Mouse (Mus musculus) embryonic facial prominence, embryonic 11.5 days (tissue): ENCODE results near the gene Syne2. TPM values are rescaled to one million over a fixed set of nuclear protein-coding genes. Genes with fewer than 3 reads are reported as not detected.
A peak's percentile ranks its signal among the peaks of the same experiment; 100 is the strongest.

ENCODE experiments used
- ATAC-seq: fragments of 200-750 bp; cut with Nextera tagmentation; replicated peaks from 2 replicates; pipeline ENCODE4 v1.8.0; 2017; ENCODE audit warnings: low read depth; ENCODE audit not compliant: insufficient number of reproducible peaks, low FRiP score, low TSS enrichment
- DNase-seq: peaks from one replicate; pipeline ENCODE4 v3.0.0-alpha.2; 2015; ENCODE audit warnings: low spot score
- H3K27ac ChIP-seq: fragments of 300-500 bp; sonication (generic); replicated peaks from 2 replicates; pipeline ENCODE4 v1.5.1; 2014; ENCODE audit warnings: mild to moderate bottlenecking, low read depth, low read length, control low read depth
- H3K27me3 ChIP-seq: fragments of 300-500 bp; sonication (generic); 2 replicates; pipeline ENCODE4 v1.6.1; 2014; ENCODE audit warnings: mild to moderate bottlenecking, low read length, moderate library complexity, mixed read lengths; ENCODE audit not compliant: control insufficient read depth, insufficient read depth
- H3K36me3 ChIP-seq: fragments of 300-500 bp; sonication (generic); replicated peaks from 2 replicates; pipeline ENCODE4 v1.6.1; 2014; ENCODE audit warnings: low read depth, mild to moderate bottlenecking, low read length, moderate library complexity, mixed read lengths; ENCODE audit not compliant: control insufficient read depth, insufficient read depth
- H3K4me1 ChIP-seq: fragments of 300-500 bp; sonication (generic); 2 replicates; pipeline ENCODE4 v1.6.1; 2014; ENCODE audit warnings: low read length, mixed read lengths; ENCODE audit not compliant: control insufficient read depth, insufficient read depth
- H3K4me2 ChIP-seq: fragments of 300-500 bp; sonication (generic); 2 replicates; pipeline ENCODE4 v1.6.1; 2014; ENCODE audit warnings: low read depth, mild to moderate bottlenecking, control low read depth, low read length, moderate library complexity
- H3K4me3 ChIP-seq: fragments of 300-500 bp; sonication (generic); 2 replicates; pipeline ENCODE4 v1.5.1; 2014; ENCODE audit warnings: low read depth, low read length, control low read depth
- H3K9ac ChIP-seq: fragments of 300-500 bp; sonication (generic); replicated peaks from 2 replicates; pipeline ENCODE4 v1.6.1; 2014; ENCODE audit warnings: mild to moderate bottlenecking, control low read depth, low read length
- H3K9me3 ChIP-seq: fragments of 300-500 bp; sonication (generic); replicated peaks from 2 replicates; pipeline ENCODE4 v1.6.1; 2016; ENCODE audit warnings: mild to moderate bottlenecking, low read length, inconsistent platforms, mixed read lengths; ENCODE audit not compliant: control insufficient read depth
- WGBS: fragments of 180-500 bp; shearing (Covaris S2); extraction: QIAGEN DNeasy Blood & Tissue Kit; methylation state at CpG from one replicate; pipeline ENCODE4 v1.1.7; 2014; 5-methylcytosine and 5-hydroxymethylcytosine counted together
- polyA plus RNA-seq: library from polyadenylated mRNA; unstranded; fragments of >200 nt; fragmentation: Nextera tagmentation; extraction: Ambion mirVana; gene quantifications from 2 replicates; pipeline ENCODE4 v1.2.1, GENCODE M21; 2014

The Syne2 gene
- polyA plus RNA-seq, 1 experiment from 2014 or later: 73.0 TPM

GRCm38 (mm10) chr12:75819481-75819880, 1.5 kb downstream of the Syne2 start:
- no peaks in the 10 kb centered on the region for H3K9me3 ChIP-seq
- H3K4me3 ChIP-seq: peak overlapping the region; percentile 94
- no peak for DNase-seq
- ATAC-seq: no peak
- no peaks in the 10 kb centered on the region; the same call in 1 of the 2 replicates for H3K4me1 ChIP-seq
- peak overlapping the region; percentile 94 for H3K9ac ChIP-seq
- no peaks in the 10 kb centered on the region for H3K36me3 ChIP-seq
- no peaks in the 10 kb centered on the region for H3K27me3 ChIP-seq
- H3K27ac ChIP-seq: no peak overlapping the region
- 18% methylated on average over 11 of the region's 11 CpGs for WGBS
- H3K4me2 ChIP-seq: peak overlapping the region; percentile 85

DNA sequence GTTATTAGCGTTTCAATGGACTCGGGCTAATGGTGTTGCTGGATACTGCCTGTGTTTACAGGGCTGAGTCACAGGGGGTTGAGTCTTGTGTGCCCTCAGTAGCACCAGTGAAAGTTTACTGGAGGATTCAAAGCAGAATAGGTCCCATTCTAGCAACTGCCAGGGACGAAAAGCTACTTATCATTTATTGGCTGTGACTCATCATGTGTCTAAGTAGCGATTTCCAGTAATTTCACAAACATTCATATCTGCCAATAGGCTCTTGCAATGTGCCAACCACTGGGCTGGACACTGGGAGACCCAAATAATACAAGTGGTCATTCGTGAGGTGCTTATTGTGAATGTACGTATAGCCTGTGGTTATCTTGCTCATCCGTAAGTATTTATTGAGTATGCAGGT, 2.3 kb downstream of the Syne2 start:
- DNase-seq (no peak), ATAC-seq (no peak)
- H3K4me1 ChIP-seq: no peaks in the 10 kb centered on the region; the same call in 1 of the 2 replicates
- WGBS: 82% methylated on average over 7 of the region's 7 CpGs
- H3K9ac ChIP-seq: no peak overlapping the region
- no peak overlapping the region for H3K4me2 ChIP-seq
- H3K4me3 ChIP-seq: no peak overlapping the region
- no peaks in the 10 kb centered on the region for H3K9me3 ChIP-seq
- no peaks in the 10 kb centered on the region for H3K36me3 ChIP-seq
- no peaks in the 10 kb centered on the region for H3K27me3 ChIP-seq
- H3K27ac ChIP-seq: no peak overlapping the region

- Histone ChIP-seq H3K27ac (no peak overlapping the region), H3K27me3 (no peaks in the 10 kb centered on the region), H3K4me1 (no peaks in the 10 kb centered on the region; the same call in none of the 2 replicates), H3K9ac (no peak overlapping the region), H3K36me3 (no peaks in the 10 kb centered on the region), H3K9me3 (no peaks in the 10 kb centered on the region), H3K4me3 (no peak overlapping the region), H3K4me2 (no peak overlapping the region)
- DNase-seq (peak; percentile 65), ATAC-seq (no peak)
- 31% methylated on average over 6 of the region's 6 CpGs for WGBS
These were observed 4.2 kb downstream of the Syne2 start for GRCm38 (mm10) chr12:75822122-75822521.

DNA sequence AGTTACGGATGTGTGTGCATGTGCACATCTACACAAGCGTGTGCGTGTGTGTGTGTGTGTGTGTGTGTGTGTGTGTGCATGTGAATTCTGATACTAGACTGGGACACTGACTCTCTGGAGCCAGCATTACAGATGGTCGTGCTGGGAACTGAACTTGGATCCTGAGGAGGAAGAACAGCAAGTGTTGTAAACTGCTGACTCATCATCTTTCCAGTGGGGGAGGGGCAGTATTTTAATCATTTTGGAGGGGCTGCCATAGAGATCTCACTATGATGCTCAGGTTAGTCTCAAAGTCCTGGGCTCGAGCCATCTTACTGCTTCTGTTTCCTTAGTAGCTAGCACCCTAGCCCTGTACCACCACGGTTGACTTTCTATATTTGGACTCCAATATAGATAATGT, 5.5 kb downstream of the Syne2 start:
- ATAC-seq: no peak

DNA sequence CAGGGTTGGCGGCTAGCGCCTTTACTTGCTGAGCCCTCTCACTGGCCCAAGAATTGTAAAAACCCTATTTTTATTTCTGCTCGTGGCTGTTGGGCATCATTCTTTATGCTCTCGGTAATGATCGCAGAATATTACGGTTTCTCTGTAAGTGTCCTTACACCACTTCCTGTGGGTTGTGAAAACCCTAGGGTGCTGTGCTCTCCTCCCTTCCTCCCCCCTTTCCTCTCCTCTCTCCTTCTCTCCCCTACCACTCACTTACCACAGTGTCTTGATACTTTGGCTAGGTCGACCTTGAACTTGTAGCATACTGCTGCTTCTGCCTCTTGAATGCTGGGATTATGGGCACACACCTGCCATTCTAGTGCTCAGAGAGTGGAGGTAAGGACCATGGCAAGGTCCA, 7.5 kb downstream of the Syne2 start:
- Histone ChIP-seq H3K4me2 (no peak overlapping the region), H3K9me3 (no peaks in the 10 kb centered on the region), H3K27me3 (no peaks in the 10 kb centered on the region), H3K4me3 (no peak overlapping the region), H3K4me1 (no peaks in the 10 kb centered on the region; the same call in none of the 2 replicates), H3K36me3 (no peaks in the 10 kb centered on the region), H3K9ac (no peak overlapping the region), H3K27ac (no peak overlapping the region)
- DNase-seq (no peak), ATAC-seq (no peak)
- WGBS: 91% methylated on average over 7 of the region's 7 CpGs

More for the DNA sequence above, 5.5 kb downstream of the Syne2 start:
- H3K36me3 ChIP-seq: no peaks in the 10 kb centered on the region
- H3K9ac ChIP-seq: no peak overlapping the region
- H3K27ac ChIP-seq: no peak overlapping the region
- no peaks in the 10 kb centered on the region for H3K9me3 ChIP-seq
- H3K4me3 ChIP-seq: no peak overlapping the region
- H3K4me1 ChIP-seq: no peaks in the 10 kb centered on the region; the same call in none of the 2 replicates
- 91% methylated on average over 6 of the region's 6 CpGs for WGBS
- H3K4me2 ChIP-seq: no peak overlapping the region
- no peaks in the 10 kb centered on the region for H3K27me3 ChIP-seq
- no peak for DNase-seq

DNA sequence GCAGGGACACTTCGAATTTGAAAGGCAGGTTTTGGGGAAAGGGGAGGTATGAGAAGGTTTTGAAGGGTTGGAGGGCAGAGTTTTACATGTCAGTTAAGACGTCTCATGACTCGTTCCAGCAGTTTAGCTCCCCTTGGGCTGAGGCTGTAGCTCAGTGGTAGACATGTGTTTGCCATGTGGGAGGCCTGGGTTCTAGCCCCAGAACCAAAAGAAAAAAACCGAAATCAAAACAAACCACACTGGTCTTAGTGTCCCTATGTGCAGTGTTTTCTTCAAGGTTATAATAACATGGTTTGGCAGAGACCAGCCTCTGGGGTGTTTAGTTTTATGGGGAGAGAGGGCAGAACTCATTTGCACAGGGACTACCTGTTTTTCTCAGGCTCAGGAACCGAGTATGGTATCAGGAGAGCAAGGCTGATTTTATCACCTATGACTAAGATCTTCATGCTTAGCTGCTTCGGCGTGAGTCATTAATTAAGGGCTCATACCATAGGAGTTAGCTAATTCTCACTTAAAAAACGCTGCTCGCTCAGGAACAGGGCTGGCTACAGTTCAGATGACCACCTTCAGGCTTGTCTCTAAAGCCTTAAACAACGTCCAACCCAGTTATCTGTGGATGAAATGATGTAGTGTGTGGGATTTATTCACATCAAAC, 8.9 kb downstream of the Syne2 start:
- no peaks in the 10 kb centered on the region for H3K36me3 ChIP-seq
- H3K27ac ChIP-seq: no peak overlapping the region
- no peaks in the 10 kb centered on the region; the same call in none of the 2 replicates for H3K4me1 ChIP-seq
- 39% methylated on average over 10 of the region's 10 CpGs for WGBS
- ATAC-seq (peak; percentile 55; the same call in 1 of the 2 replicates), DNase-seq (peak; percentile 61)
- no peaks in the 10 kb centered on the region for H3K27me3 ChIP-seq
- H3K9me3 ChIP-seq: no peaks in the 10 kb centered on the region
- H3K4me3 ChIP-seq: no peak overlapping the region
- H3K4me2 ChIP-seq: no peak overlapping the region
- H3K9ac ChIP-seq: no peak overlapping the region

DNA sequence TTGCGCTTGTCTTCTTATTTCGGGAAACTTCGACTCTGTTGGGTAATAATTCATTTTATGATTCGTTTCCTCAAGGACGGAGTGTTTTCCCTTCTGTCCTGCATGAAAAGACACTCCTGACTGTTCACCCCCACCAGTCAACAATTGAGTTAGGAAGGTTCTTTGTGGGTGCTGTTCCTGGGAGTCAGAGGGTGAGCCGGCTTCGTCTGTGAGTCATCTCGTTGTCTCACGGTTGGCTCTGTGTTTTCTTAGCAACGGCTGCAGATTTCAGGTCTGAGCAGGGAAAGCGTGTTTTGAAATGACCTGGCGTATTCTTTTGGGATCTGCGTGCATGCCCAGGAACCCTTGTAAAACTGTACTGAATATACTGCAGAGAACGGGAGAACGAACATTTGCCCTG, 9.8 kb downstream of the Syne2 start:
- no peaks in the 10 kb centered on the region for H3K9me3 ChIP-seq
- DNase-seq (no peak), ATAC-seq (no peak)
- H3K27me3 ChIP-seq: no peaks in the 10 kb centered on the region
- H3K4me3 ChIP-seq: no peak overlapping the region
- H3K4me2 ChIP-seq: no peak overlapping the region
- H3K4me1 ChIP-seq: no peaks in the 10 kb centered on the region; the same call in 1 of the 2 replicates
- 81% methylated on average over 15 of the region's 15 CpGs for WGBS
- H3K27ac ChIP-seq: no peak overlapping the region
- H3K36me3 ChIP-seq: no peaks in the 10 kb centered on the region
- H3K9ac ChIP-seq: no peak overlapping the region

- Histone ChIP-seq H3K4me1 (peaks cover 3% of the 10 kb centered on the region; the same call in 1 of the 2 replicates), H3K4me2 (no peak overlapping the region), H3K4me3 (no peak overlapping the region), H3K36me3 (no peaks in the 10 kb centered on the region), H3K27ac (no peak overlapping the region), H3K9me3 (no peaks in the 10 kb centered on the region), H3K27me3 (no peaks in the 10 kb centered on the region), H3K9ac (no peak overlapping the region)
- no peak for DNase-seq
- no peak for ATAC-seq
- WGBS: 80% methylated on average over 5 of the region's 5 CpGs
These were observed 11.7 kb downstream of the Syne2 start for GRCm38 (mm10) chr12:75829616-75830015.
